Mouse (Mus musculus) right cerebral cortex, postnatal 14 days (tissue): ENCODE measurements around the gene Lalba.
A peak's percentile ranks its signal among the peaks of the same experiment; 100 is the strongest.
"Not testable (repeated sequence)": the region's sequence is repeated elsewhere in the genome, so short reads cannot be mapped to it uniquely, and the experiment has no call there.

ENCODE experiments used
- DNase-seq: peaks from one replicate; pipeline ENCODE4 v3.0.0; 2022

The Lalba gene

DNA sequence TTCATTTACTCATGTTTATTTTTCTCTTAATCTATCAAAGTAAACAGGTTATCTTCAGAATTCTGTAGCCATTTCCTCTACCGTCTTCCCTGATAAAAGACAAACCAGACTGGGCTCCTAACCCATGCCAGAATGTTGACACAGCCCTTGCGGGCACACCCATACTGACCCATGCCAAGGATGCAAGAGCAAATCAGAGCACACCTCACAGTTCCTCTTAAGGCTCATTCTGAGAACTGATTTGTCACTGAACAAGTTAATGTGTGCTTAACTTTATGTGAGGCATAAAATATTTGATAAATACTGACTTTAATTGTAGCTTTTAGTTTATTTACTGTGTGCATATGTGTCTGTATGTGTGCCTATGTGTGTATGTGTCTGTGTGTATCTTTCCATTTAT lies 8.8 kb upstream of the Lalba start:
- no peak for DNase-seq

DNA sequence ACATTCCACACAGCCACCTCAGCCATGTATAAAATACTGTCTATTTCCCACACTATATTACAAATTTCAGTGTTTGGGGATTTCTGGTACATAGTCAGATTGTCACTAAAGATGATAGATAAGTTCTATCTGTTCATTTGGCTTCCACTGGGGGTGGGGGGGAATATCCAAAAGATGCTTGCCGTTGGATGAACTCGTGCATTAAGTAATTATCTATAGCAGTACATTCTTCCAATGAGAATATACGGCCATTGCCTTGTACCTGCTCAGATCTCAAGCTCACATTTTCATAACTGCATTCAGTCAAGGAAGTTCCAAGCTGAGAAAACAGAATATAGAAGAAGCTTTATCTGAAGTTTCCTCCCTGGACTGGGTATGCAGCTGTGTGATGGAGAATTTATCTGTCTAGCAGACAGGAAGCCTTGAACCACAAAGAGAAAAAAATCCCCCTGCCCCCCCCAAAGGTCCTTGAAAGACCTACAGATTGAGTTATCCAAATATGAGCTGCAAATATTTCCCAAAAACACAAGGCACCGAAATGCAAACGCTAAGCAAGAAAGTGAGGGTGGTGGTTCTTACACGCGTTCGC lies 4.0 kb upstream of the Lalba start:
- no peak for DNase-seq

DNA sequence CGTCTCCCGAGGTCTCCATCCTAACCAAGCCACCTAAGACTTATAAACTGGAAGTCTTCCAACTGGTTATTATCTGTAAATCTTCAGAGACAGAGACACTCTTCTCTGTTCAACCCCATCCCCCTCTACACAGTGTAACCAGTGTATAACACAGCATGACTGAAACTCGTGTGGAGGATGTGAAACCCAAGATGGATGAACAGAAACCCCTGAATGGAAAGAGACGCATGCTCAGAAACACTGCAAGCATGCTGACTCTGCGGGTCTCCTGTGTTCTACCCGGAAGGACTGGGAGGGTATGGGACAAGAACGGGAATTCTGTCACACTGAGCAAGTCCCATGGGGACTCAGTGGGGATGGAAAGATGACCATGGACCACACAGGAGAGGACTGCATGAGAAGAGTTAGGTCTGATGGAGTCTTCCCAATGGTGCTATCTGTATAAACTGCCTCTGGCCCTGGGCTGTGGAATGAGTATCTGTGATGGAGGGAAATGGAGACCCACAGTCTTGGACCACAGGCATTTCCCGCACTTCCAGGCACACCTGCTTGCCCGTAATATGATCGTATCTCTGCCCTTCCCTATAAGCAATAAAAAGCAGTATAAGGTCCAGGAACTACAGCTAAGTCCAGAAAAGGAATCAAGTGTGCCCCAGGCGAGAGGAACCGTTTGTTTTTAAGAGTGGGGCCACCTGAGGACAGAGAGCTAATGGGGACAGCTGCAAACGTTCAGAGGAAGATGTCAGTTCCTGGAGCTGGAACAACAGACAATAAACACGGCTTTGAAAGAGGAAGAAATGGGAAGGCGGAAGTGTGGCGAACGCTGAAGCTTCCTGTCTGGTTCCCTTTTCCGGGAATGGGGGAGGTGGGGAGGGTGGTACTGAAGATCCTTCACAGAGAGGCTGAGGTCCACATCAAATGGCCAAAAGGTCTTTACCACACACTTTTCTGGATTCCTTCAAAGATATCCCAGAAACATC lies 1.7 kb upstream of the Lalba start:
- no peak for DNase-seq

DNA sequence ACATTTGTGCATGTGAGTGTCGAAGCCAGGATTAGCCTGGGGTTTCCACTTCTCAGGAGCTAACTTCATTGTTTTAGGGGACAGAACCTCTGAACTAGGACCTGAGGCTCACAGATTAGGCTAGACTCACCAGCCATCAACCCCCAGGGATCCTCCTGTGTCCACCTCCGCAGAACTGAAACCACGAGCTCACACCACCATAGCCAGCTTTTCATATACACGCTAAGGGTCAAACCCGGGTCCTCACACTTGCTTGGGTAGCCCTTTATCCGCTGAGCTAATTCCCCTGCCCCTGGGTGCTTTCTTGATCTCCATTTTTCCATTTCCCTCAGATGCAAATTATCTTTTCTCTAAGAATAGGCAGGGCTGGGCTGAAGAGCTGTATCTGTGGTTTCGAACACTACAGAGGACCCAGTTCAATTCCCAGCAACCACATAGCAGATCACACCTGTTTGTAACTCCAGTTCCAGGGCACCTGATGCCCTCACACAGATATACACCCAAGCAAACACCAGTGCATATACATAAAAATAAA lies 2.9 kb downstream of the Lalba start:
- DNase-seq, result no peak

DNA sequence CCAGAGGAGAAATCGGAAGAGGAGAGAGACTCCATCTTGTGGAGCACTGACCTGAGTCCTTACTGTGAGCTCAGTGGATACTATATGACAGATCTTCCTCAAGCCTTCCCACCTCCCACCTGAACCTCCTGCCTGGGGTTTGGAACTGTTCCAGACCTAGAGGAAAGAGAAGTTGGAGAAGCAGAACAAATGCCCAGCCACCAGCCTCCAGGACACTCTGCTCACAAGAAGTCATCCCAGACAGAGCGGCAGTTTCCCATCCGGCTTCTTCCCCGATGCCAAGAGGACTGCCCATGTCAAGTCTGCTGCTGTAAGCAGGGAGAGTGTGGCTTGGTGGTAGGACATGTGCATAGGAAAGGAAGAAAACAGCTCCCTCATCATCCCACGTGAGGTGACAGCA lies 6.2 kb downstream of the Lalba start:
- DNase-seq, result no peak

DNA sequence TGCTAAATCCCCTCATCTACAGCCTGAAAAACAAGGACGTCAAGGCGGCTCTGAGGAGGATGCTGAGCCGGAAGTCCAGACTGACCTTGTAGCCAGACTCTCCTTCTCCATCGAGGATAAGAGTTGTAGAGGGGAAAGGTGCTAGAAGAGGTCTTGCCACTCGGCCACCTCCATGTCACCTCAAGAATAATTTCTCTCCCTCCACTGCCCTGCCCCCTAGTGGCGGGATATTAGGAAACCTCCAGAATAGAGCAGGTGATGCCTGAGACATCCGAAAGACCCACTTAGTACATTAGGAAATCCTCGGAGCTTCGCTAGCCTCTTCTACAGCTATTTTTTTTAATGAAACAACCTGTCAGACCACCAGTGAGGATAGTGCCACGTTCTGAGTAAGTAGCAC lies 7.1 kb downstream of the Lalba start:
- peak; percentile 60 for DNase-seq

DNA sequence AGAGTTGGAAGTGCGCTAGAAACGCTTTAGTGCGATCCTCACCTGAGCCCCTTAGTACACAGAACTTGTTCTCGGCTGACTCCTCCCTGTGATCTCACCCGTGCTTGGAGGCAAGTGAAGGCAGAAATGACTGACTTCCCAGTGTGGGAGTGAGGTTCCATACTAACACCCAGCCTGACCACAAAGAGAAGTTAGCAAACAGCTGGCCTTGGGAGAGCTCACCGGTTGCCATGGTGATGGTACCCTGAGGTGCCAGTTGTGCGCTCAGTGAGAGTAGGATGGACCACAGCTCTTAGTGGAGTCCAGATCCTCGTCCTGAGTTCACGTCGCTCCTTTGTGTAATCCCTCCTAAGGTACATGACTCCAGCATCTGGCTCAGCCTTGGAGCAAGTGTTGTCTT lies 7.6 kb downstream of the Lalba start:
- DNase-seq, result no peak

DNA sequence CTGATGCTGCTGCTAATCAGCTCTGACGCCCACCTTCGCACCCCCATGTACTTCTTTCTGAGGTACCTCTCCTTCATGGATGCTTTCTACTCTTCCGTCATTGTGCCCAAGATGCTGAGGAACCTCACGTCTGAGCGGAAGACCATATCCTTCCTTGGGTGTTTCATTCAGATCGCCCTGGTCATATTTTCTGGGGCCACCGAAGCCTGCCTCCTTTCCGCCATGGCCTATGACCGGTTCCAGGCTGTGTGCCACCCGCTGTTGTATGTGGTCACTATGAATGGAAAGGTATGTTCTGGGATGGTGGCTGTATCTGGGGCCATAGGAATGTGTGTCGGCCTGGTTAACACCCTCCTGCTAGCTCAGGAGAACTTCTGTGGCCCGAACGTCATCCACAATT lies 11.0 kb downstream of the Lalba start:
- no peak for DNase-seq

DNA sequence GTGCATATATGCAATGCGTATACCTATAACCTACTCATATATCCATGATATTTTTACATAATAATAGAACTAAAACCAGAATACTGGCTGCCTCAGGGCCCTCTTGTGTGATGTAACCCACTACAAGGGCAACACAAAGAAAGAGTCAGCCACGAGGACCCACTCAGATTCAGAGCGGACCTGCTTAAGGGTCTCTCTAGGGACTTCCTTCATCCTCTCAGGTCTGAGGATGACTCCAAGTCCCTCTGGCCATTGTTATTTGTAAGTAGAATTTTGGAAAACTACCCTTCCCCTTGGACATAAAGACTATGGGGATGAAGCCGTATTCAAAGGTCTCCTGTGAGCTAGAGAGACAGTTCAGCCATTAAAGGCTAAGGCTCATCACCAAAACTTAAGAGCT lies 12.9 kb downstream of the Lalba start, which contains the start of gene OR5BS1P:
TSS of gene OR5BS1P (plus strand) at position 301 of the 400 bp plus-strand sequence.
- no peak for DNase-seq

DNA sequence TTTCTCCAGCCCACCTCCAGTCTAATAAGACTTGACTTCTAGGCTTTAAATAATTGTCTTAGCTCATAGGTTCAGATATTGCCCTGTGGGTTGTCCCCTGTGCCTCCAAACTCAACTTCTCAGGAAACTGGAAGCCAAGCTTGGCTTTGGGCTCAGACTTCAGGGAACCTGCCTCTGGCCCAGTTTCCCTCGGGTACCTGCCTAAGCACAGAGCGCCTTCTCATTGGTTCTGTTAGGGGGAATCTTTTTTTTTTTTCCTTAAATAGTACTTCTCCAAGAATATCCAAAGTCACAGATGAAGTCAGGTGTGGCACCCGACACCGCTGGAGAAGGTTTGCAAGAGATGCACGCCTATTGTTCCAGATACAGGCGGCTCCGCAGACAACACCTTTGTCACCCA lies 30.2 kb downstream of the Lalba start, which contains the start of gene Olfr281:
TSS of gene Olfr281 (plus strand) at position 301 of the 400 bp plus-strand sequence.
- no peak for DNase-seq

DNA sequence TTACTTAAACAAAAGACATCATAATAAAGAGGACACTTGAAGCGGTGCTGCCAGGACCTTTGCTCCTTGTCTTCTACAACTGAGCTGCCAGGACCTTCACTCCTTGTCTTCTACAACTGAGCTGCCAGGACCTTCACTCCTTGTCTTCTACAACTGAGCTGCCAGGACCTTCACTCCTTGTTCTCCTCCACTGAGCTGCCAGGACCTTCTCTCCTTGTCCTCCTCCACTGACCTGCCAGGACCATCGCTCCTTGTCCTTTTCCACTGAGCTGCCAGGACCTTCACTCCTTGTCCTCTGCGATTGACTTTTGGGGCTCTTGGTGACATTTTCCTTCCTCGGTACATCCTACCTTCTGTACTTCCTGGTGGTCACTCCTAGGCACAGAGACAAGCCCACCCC lies 34.0 kb downstream of the Lalba start:
- DNase-seq, result no peak

DNA sequence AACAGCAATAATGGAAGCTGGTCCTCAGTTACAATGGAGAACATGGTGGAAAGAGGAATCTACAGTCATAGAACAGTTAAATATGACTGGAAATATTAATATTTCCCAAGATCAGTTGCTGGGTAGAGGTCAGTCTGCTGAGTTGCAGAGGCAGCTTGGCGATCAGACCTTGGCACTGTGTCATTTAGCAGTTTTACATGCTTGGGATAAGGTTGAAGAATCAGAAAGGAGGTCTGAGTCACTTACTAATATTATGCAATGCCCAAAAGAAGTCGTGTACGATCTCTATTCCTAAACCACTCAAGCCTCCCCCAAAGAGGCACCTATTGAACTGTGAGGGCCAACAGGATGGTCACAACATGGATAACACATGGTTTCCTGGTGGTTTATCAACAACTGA lies 38.0 kb downstream of the Lalba start:
- DNase-seq, result no peak

DNA sequence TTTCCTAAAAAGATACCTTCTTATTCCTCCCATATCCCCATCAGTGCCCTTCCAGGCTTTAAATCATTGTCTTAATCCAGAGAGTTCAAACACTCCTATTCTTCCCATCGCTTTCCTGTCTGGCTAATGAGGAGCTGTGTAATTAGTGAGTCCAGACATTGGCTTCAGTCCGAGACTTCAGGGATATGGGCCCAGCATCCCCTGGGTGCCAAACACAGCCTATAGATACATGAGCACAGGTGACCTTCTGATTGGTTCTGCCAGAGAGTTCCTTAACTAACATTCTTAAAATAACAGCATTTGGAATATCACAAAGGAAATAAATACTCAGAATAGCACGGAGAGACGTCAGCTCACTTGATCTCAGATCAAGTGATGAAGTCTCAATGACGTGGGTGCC lies 51.6 kb downstream of the Lalba start, which contains the start of gene Olfr282:
TSS of gene Olfr282 (plus strand) at position 301 of the 400 bp plus-strand sequence.
- not testable (repeated sequence) for DNase-seq
